Mouse (Mus musculus): ENCODE measurements around the gene Cyp2ab1. TPM values are rescaled to one million over a fixed set of nuclear protein-coding genes. Genes with fewer than 3 reads are reported as not detected.
A peak's percentile ranks its signal among the peaks of the same experiment; 100 is the strongest.

The Cyp2ab1 gene
- polyA plus RNA-seq, 1 experiment from 2014 or later: not detected

DNA sequence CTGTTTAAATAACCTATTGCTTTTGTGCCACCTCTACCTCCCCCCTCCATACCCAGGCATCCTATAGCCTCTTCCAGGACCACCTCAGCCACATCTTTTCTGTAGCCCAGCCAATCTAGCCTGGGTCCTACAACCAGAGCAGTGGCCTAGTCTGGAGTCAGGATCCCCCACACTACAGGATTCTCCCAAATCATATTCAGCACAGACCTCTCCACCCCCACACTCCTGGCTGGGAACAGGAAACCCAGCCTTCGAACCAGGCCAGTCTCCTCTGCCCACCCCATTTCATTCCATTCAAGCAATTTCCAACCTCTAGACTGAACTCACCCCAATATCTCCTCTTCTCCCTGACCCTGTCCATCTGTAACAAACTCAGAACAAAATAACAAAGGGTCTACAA, 20.3 kb upstream of the Cyp2ab1 start:
- ATAC-seq (replicated peaks; ENCODE audit: insufficient number of reproducible peaks, low FRiP score, low TSS enrichment): no peak
- Histone ChIP-seq H3K36me3 (ENCODE audit: control insufficient read depth, insufficient read depth, low read length) (peaks cover 11% of the 10 kb centered on the region), H3K4me3 (ENCODE audit: low read depth, low read length) (no peak overlapping the region), H3K27me3 (ENCODE audit: control insufficient read depth, insufficient read depth, low read length) (no peaks in the 10 kb centered on the region), H3K4me2 (no peak overlapping the region), H3K9me3 (replicated peaks; ENCODE audit: control insufficient read depth, low read length) (no peaks in the 10 kb centered on the region), H3K9ac (ENCODE audit: low read depth, low read length) (no peak overlapping the region), H3K27ac (ENCODE audit: low read depth, low read length) (no peak overlapping the region), H3K4me1 (ENCODE audit: control insufficient read depth, insufficient read depth, low read length) (no peaks in the 10 kb centered on the region)
- WGBS (ENCODE audit: insufficient replicate concordance): 83% methylated on average over 1 of the region's 1 CpGs

DNA sequence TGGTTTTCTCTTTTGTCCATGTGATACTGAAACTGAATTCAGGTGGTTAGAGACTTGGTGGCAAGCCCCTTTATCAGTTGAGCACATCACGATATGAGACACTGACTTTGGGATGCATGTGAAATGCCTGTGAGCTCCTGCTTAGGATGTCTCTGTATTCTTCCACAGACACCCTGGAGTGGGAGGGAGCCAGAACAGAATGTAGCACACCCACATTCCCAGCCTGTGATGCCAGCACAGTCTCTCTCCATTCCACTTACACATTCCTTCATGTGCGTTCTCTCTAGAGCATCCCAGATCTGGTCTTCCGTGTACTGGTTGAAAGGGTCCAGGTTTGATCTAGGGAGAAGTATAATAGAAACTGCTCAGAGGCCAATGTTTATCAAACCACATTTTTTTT, 13.4 kb upstream of the Cyp2ab1 start:
- H3K4me1 ChIP-seq (ENCODE audit: control insufficient read depth, insufficient read depth, low read length): no peaks in the 10 kb centered on the region
- H3K27me3 ChIP-seq (ENCODE audit: control insufficient read depth, insufficient read depth, low read length): no peaks in the 10 kb centered on the region
- H3K9me3 ChIP-seq (replicated peaks; ENCODE audit: control insufficient read depth, low read length): no peaks in the 10 kb centered on the region
- no peak overlapping the region for H3K27ac ChIP-seq (ENCODE audit: low read depth, low read length)
- no peak overlapping the region for H3K4me3 ChIP-seq (ENCODE audit: low read depth, low read length)
- no peak overlapping the region for H3K4me2 ChIP-seq
- ATAC-seq (replicated peaks; ENCODE audit: insufficient number of reproducible peaks, low FRiP score, low TSS enrichment): no peak
- H3K9ac ChIP-seq (ENCODE audit: low read depth, low read length): no peak overlapping the region
- WGBS (ENCODE audit: insufficient replicate concordance): 77% methylated on average over 3 of the region's 3 CpGs
- H3K36me3 ChIP-seq (ENCODE audit: control insufficient read depth, insufficient read depth, low read length): peaks cover 8% of the 10 kb centered on the region

DNA sequence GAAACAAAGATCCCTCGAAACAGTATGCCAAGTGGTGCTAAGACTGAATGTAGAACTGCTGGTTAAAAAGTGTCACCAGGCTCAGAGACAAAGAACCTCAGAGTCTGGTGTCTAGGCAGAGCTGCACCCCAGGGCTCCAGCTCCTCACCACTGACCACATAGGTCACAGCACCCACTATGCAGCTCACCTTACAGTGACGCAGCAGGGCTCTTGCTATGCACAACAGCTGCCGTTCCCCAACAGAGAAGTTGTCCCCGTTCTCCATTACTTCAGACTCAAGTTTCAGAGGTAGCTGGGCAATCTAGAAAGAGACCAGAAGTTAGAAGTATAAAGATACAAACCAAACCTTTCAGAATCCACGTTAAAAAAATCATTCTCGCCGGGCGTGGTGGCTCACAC, 9.7 kb upstream of the Cyp2ab1 start:
- Histone ChIP-seq H3K27ac (ENCODE audit: low read depth, low read length) (no peak overlapping the region), H3K4me2 (no peak overlapping the region), H3K9ac (ENCODE audit: low read depth, low read length) (no peak overlapping the region), H3K36me3 (ENCODE audit: control insufficient read depth, insufficient read depth, low read length) (peaks cover 12% of the 10 kb centered on the region), H3K27me3 (ENCODE audit: control insufficient read depth, insufficient read depth, low read length) (no peaks in the 10 kb centered on the region), H3K4me1 (ENCODE audit: control insufficient read depth, insufficient read depth, low read length) (0 out of 2 replicates have a peak, but pooled peaks cover 4% of the 10 kb centered on the region), H3K9me3 (replicated peaks; ENCODE audit: control insufficient read depth, low read length) (no peaks in the 10 kb centered on the region), H3K4me3 (ENCODE audit: low read depth, low read length) (no peak overlapping the region)
- 91% methylated on average over 8 of the region's 8 CpGs for WGBS (ENCODE audit: insufficient replicate concordance)
- ATAC-seq (replicated peaks; ENCODE audit: insufficient number of reproducible peaks, low FRiP score, low TSS enrichment): no peak

DNA sequence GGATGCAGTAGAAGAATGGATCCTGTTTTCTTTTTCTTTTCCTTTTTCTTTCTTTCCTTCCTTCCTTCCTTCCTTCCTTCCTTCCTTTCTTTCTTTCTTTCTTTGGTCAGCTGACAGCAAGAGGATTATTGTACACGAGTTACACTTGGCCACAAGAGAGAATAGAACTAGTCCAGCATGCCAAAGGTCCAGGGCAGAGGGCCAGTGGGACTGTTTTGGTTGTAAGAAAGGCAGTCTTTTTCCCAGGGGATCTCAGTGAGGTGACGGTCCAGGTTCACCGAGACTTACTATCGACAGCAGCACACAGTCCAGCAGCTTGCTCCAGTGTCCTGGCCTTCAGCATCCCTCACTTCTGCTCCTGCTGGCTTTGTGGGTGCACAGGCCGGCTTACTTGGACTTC, 3.1 kb upstream of the Cyp2ab1 start:
- Histone ChIP-seq H3K9me3 (replicated peaks; ENCODE audit: control insufficient read depth, low read length) (no peaks in the 10 kb centered on the region), H3K4me1 (ENCODE audit: control insufficient read depth, insufficient read depth, low read length) (0 out of 2 replicates have a peak, but pooled peaks cover 4% of the 10 kb centered on the region), H3K36me3 (ENCODE audit: control insufficient read depth, insufficient read depth, low read length) (peaks cover under 1% of the 10 kb centered on the region; the same call in 1 of the 2 replicates), H3K27ac (ENCODE audit: low read depth, low read length) (no peak overlapping the region), H3K4me2 (no peak overlapping the region), H3K4me3 (ENCODE audit: low read depth, low read length) (no peak overlapping the region), H3K27me3 (ENCODE audit: control insufficient read depth, insufficient read depth, low read length) (no peaks in the 10 kb centered on the region), H3K9ac (ENCODE audit: low read depth, low read length) (no peak overlapping the region)
- ATAC-seq (replicated peaks; ENCODE audit: insufficient number of reproducible peaks, low FRiP score, low TSS enrichment): no peak
- 80% methylated on average over 5 of the region's 5 CpGs for WGBS (ENCODE audit: insufficient replicate concordance)

DNA sequence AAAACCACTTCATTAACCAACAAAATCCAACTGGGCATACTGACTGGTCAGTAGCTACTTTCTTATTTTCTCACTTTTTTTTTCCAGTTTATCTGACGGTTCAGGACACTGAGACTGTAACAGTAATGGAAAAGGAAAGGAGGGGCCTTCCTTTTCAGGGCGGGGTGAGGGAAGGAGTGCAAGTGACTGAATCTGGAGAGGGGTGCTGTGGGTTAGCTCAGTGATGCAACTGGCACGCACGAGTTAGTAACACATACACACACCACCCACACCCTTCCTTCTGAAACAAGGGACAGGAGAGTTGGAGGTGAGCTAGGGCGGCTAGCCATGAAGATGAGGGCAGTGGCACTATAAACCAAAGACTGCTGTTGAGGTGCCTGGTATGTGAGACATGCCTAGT, 1.3 kb downstream of the Cyp2ab1 start:
- 60% methylated on average over 5 of the region's 5 CpGs for WGBS (ENCODE audit: insufficient replicate concordance)
- no peak overlapping the region for H3K9ac ChIP-seq (ENCODE audit: low read depth, low read length)
- H3K9me3 ChIP-seq (replicated peaks; ENCODE audit: control insufficient read depth, low read length): no peaks in the 10 kb centered on the region
- H3K4me3 ChIP-seq (ENCODE audit: low read depth, low read length): no peak overlapping the region
- no peak for ATAC-seq (replicated peaks; ENCODE audit: insufficient number of reproducible peaks, low FRiP score, low TSS enrichment)
- H3K4me2 ChIP-seq: no peak overlapping the region
- H3K4me1 ChIP-seq (ENCODE audit: control insufficient read depth, insufficient read depth, low read length): no peaks in the 10 kb centered on the region
- H3K27me3 ChIP-seq (ENCODE audit: control insufficient read depth, insufficient read depth, low read length): no peaks in the 10 kb centered on the region
- H3K27ac ChIP-seq (ENCODE audit: low read depth, low read length): no peak overlapping the region
- no peaks in the 10 kb centered on the region for H3K36me3 ChIP-seq (ENCODE audit: control insufficient read depth, insufficient read depth, low read length)

DNA sequence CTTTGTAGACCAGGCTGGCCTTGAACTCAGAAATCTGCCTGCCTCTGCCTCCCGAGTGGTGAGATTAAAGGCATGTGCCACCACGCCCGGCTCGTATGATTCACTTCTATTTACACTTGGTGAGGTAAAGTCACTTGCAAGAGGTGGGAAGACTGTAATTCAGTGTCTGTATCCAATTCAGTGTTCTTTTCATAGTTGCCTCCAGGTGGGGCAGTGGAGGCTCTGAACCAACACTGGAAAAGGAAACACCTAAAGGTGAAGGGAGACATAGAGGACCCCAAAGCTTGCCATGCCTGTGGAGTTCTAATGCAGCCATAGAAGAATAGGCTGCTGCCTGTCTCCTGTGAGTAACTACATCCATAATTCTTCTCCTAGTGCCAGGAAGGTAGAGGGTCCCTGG, 2.9 kb downstream of the Cyp2ab1 start:
- WGBS (ENCODE audit: insufficient replicate concordance): 79% methylated on average over 4 of the region's 4 CpGs
- no peak overlapping the region for H3K9ac ChIP-seq (ENCODE audit: low read depth, low read length)
- H3K9me3 ChIP-seq (replicated peaks; ENCODE audit: control insufficient read depth, low read length): no peaks in the 10 kb centered on the region
- no peak overlapping the region for H3K4me3 ChIP-seq (ENCODE audit: low read depth, low read length)
- no peaks in the 10 kb centered on the region for H3K36me3 ChIP-seq (ENCODE audit: control insufficient read depth, insufficient read depth, low read length)
- no peak for ATAC-seq (replicated peaks; ENCODE audit: insufficient number of reproducible peaks, low FRiP score, low TSS enrichment)
- no peak overlapping the region for H3K4me2 ChIP-seq
- H3K4me1 ChIP-seq (ENCODE audit: control insufficient read depth, insufficient read depth, low read length): no peaks in the 10 kb centered on the region
- no peaks in the 10 kb centered on the region for H3K27me3 ChIP-seq (ENCODE audit: control insufficient read depth, insufficient read depth, low read length)
- H3K27ac ChIP-seq (ENCODE audit: low read depth, low read length): no peak overlapping the region

DNA sequence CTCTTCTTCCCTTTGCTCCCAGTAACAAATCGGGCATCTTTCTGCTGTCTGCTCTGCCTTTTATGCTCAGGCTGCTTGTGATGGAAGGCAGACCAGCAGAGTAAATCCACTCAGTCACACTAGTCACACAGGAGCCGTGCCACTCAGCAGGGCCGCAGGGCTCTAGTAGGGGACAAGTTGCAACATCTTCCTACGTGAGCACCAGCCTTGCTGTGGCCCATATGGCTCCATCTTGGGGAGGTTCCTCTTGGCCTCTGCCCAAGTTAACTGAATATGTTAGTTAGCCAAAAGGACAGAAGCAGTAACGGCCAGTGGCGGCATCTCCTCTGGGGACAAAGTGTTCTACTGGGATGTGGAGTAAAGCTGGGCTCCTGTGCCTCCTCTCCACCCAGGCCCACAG, 8.4 kb downstream of the Cyp2ab1 start:
- Histone ChIP-seq H3K9ac (ENCODE audit: low read depth, low read length) (no peak overlapping the region), H3K27ac (ENCODE audit: low read depth, low read length) (no peak overlapping the region), H3K4me1 (ENCODE audit: control insufficient read depth, insufficient read depth, low read length) (no peaks in the 10 kb centered on the region), H3K27me3 (ENCODE audit: control insufficient read depth, insufficient read depth, low read length) (no peaks in the 10 kb centered on the region), H3K4me2 (no peak overlapping the region), H3K4me3 (ENCODE audit: low read depth, low read length) (no peak overlapping the region), H3K36me3 (ENCODE audit: control insufficient read depth, insufficient read depth, low read length) (no peaks in the 10 kb centered on the region), H3K9me3 (replicated peaks; ENCODE audit: control insufficient read depth, low read length) (no peaks in the 10 kb centered on the region)
- ATAC-seq (replicated peaks; ENCODE audit: insufficient number of reproducible peaks, low FRiP score, low TSS enrichment): no peak
- 80% methylated on average over 6 of the region's 6 CpGs for WGBS (ENCODE audit: insufficient replicate concordance)

DNA sequence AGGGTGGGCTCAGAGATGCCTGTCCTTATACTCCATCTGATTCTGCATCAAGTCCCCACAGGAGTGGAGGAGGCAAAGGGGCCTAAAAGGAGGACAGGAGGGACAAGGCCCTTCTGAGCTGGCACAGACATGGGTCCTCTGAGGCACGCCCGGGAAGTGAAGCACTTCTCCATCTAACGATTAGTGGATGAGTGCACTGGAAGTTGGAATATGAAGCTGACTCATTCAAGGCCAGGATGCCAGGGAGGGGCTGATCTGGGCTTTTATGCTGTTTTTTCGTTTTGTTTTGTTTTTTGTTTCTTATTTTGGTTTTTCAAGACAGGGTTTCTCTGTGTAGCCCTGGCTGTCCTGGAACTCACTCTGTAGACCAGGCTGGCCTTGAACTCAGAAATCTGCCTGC, 9.9 kb downstream of the Cyp2ab1 start:
- H3K27ac ChIP-seq (ENCODE audit: low read depth, low read length): no peak overlapping the region
- H3K4me1 ChIP-seq (ENCODE audit: control insufficient read depth, insufficient read depth, low read length): no peaks in the 10 kb centered on the region
- H3K27me3 ChIP-seq (ENCODE audit: control insufficient read depth, insufficient read depth, low read length): no peaks in the 10 kb centered on the region
- no peak overlapping the region for H3K4me2 ChIP-seq
- no peaks in the 10 kb centered on the region for H3K9me3 ChIP-seq (replicated peaks; ENCODE audit: control insufficient read depth, low read length)
- no peak overlapping the region for H3K9ac ChIP-seq (ENCODE audit: low read depth, low read length)
- H3K4me3 ChIP-seq (ENCODE audit: low read depth, low read length): no peak overlapping the region
- 79% methylated on average over 4 of the region's 4 CpGs for WGBS (ENCODE audit: insufficient replicate concordance)
- H3K36me3 ChIP-seq (ENCODE audit: control insufficient read depth, insufficient read depth, low read length): no peaks in the 10 kb centered on the region
- ATAC-seq (replicated peaks; ENCODE audit: insufficient number of reproducible peaks, low FRiP score, low TSS enrichment): no peak

DNA sequence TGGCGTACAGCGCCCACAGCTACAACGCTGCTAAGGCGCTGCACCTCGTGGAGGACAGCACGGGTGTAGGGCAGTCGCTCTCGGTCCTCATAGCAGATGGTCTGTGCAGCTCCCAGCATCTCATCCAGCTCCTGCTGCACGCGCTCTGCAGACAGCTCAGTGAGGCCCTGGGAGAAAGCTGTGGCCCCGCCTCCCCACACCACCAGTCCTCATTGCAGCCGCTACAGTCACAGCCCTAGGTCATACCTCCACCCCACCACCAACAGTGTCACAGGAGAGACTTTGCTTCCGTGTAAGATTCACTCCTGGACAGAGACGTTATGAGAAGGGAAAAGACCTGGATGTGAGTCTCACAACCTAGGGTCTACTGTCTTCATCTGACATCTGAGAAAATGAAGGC, 12.9 kb downstream of the Cyp2ab1 start:
- Histone ChIP-seq H3K27ac (ENCODE audit: low read depth, low read length) (no peak overlapping the region), H3K4me1 (ENCODE audit: control insufficient read depth, insufficient read depth, low read length) (no peaks in the 10 kb centered on the region), H3K4me3 (ENCODE audit: low read depth, low read length) (no peak overlapping the region), H3K4me2 (no peak overlapping the region), H3K9me3 (replicated peaks; ENCODE audit: control insufficient read depth, low read length) (no peaks in the 10 kb centered on the region), H3K27me3 (ENCODE audit: control insufficient read depth, insufficient read depth, low read length) (no peaks in the 10 kb centered on the region), H3K36me3 (ENCODE audit: control insufficient read depth, insufficient read depth, low read length) (no peaks in the 10 kb centered on the region), H3K9ac (ENCODE audit: low read depth, low read length) (no peak overlapping the region)
- ATAC-seq (replicated peaks; ENCODE audit: insufficient number of reproducible peaks, low FRiP score, low TSS enrichment): peak; percentile 44; the same call in 1 of the 2 replicates
- WGBS (ENCODE audit: insufficient replicate concordance): 55% methylated on average over 14 of the region's 14 CpGs
